Mouse (Mus musculus): ENCODE results near the gene Eaf1.

Eaf1 gene

GRCm38 (mm10) chr14:31510322-31510721, 16.1 kb downstream of the Eaf1 start:
- DNase-seq (ENCODE audit: low spot score): no peak

- DNase-seq (ENCODE audit: low spot score): no peak
These were observed 21.7 kb downstream of the Eaf1 start for GRCm38 (mm10) chr14:31515895-31516294.

GRCm38 (mm10) chr14:31519165-31519564, 25.0 kb downstream of the Eaf1 start:
- peak; percentile 39 for DNase-seq (ENCODE audit: low spot score)

GRCm38 (mm10) chr14:31521318-31521717, 27.1 kb downstream of the Eaf1 start:
- DNase-seq (ENCODE audit: low spot score): no peak

- DNase-seq (ENCODE audit: low spot score): no peak
These were observed 31.0 kb downstream of the Eaf1 start for GRCm38 (mm10) chr14:31525040-31525810.

- no peak for DNase-seq (ENCODE audit: low spot score)
These were observed 36.6 kb downstream of the Eaf1 start for GRCm38 (mm10) chr14:31530847-31531246.

- peak; percentile 36 for DNase-seq (ENCODE audit: low spot score)
These were observed 37.4 kb downstream of the Eaf1 start for GRCm38 (mm10) chr14:31531506-31532148.

GRCm38 (mm10) chr14:31532656-31533055, 38.5 kb downstream of the Eaf1 start:
- no peak for DNase-seq (ENCODE audit: low spot score)

- no peak for DNase-seq (ENCODE audit: low spot score)
These were observed 43.1 kb downstream of the Eaf1 start for GRCm38 (mm10) chr14:31537298-31537697.

- no peak for DNase-seq (ENCODE audit: low spot score)
These were observed 49.8 kb downstream of the Eaf1 start for GRCm38 (mm10) chr14:31543885-31544442.

- no peak for DNase-seq (ENCODE audit: low spot score)
These were observed 60.8 kb downstream of the Eaf1 start for GRCm38 (mm10) chr14:31555021-31555420.

GRCm38 (mm10) chr14:31555963-31556434, 61.8 kb downstream of the Eaf1 start:
- no peak for DNase-seq (ENCODE audit: low spot score)

GRCm38 (mm10) chr14:31556526-31557260, 62.5 kb downstream of the Eaf1 start:
- no peak for DNase-seq (ENCODE audit: low spot score)

GRCm38 (mm10) chr14:31557273-31557672, 63.1 kb downstream of the Eaf1 start:
- no peak for DNase-seq (ENCODE audit: low spot score)

GRCm38 (mm10) chr14:31557784-31558183, 63.6 kb downstream of the Eaf1 start:
- no peak for DNase-seq (ENCODE audit: low spot score)

- no peak for DNase-seq (ENCODE audit: low spot score)
These were observed 65.0 kb downstream of the Eaf1 start for GRCm38 (mm10) chr14:31559216-31559615.

All from embryo, embryonic 10 days (tissue).